Mouse (Mus musculus) left cerebral cortex, adult 18-20 months (tissue): ENCODE results near the gene Prkag2. TPM values are rescaled to one million over a fixed set of nuclear protein-coding genes. Genes with fewer than 3 reads are reported as not detected.

Experiments used
- DNase-seq, 2 experiments: peaks; one replicate each; pipeline ENCODE4 v3.0.0; 2021 to 2022; ENCODE audit warnings: low spot score in 2 of 2, mixed read lengths in 1 of 2
- total RNA-seq, 2 experiments: library from RNA; stranded (reverse); gene quantifications; 2 replicates each; pipeline ENCODE4 v1.2.3; 2021

Prkag2 gene
- total RNA-seq, 2 experiments from 2014 or later, result 119 TPM

GRCm38 (mm10) chr5:25053971-25054658 is 46.3 kb downstream of the Prkag2 start:
- DNase-seq, result peak; percentile 61 to 73

- DNase-seq, result no peak
Measured at GRCm38 (mm10) chr5:25050827-25051226, 49.6 kb downstream of the Prkag2 start.

DNA sequence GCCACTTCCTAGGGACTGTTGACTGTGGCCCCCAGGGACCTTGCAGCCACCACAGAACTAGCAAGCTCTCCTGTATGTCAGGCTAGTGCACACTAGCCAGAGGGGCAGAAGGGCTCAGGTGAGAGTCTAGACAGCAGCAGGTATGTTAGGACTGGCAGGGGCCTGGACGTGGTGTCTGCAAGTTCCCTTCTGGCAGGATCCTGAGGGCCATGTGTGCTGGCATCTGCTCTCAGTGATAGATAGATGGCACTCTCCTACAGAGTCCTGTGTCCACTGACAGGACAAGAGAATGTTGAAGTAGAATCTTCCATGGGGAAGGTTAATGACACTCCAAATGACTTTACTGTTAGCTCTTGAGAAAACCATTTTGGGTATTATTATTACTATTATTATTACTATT is 52.8 kb downstream of the Prkag2 start:
- no peak for DNase-seq

GRCm38 (mm10) chr5:25046762-25047161 is 53.7 kb downstream of the Prkag2 start:
- no peak for DNase-seq

DNA sequence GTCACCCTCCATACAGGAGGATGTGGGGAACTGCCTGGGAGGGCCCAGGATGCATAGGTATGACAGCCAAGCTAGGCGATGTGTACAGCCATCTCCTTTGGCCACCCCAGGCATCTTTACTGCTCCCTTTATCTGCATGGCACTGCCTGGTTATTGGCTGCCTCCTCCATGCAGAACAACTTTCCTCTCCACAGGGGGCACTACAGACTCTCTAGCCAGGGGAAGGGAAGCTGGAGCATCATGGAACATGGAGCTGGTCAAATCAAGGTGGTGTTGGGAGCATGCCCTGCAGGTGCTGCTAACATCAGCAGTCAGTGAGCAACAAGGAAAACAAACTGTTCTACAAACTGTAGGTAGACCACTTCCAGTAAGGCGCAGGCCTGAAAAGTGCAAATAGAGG is 56.4 kb downstream of the Prkag2 start:
- DNase-seq, result no peak

DNA sequence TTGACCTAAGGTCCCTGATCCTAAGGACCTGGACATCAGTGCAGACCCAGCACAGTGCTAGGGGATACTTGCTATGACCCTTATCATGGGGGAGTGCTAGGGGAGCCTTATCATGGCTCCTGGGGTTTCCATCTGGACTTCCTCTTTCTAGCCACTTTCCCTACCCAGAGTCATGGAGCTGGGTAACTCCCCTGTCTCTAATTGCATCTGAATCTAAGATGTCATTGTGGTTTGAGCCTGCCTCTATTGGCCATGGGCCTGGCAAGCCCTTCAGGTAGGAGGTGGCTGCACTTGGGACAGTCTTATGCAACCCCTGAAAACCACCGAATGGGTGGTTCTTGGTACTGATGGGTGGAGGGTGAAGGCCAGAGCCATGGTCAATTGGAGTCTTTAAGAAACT is 58.5 kb downstream of the Prkag2 start:
- no peak for DNase-seq

DNA sequence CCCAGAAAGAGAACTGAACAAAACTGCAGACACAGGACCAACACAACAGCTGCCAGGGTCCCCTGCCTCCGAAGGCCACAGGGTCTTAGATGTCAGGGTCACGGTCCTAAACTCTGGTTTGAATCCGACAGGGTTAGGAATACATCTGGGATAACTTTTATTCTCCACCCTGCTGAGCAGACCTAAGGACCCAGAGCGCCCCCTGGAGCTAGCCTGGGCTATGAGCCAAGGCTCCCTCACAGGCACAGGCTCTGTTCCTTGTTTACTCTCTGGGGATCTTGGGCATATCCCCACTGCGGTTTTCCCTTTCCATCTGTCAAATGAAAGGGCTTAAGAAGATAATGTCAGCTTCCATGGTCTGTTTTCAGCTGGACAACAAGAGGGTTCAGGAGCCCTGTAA is 59.1 kb downstream of the Prkag2 start:
- DNase-seq, result no peak

GRCm38 (mm10) chr5:25040903-25041302 is 59.5 kb downstream of the Prkag2 start:
- DNase-seq, result no peak

GRCm38 (mm10) chr5:25038827-25039226 is 61.6 kb downstream of the Prkag2 start:
- DNase-seq, result no peak

DNA sequence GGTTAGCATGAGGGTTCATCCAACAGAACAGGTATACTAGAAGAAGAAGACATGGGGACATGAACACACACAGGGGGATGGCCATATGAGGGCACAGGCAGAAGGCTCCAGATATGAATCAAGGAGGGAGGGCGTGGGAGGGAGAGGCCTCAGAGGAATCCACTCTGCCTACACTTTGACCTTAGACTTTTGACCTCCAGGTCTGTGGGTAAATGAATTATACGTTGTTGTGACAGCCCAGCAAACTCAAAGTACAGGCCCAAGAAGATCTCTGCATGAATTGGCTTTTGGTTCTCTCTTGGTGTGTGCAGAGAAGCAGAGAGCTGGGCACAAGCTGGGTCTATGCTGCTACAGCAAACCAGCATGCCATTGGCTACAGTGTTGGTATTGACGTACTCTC is 65.1 kb downstream of the Prkag2 start:
- no peak for DNase-seq

DNA sequence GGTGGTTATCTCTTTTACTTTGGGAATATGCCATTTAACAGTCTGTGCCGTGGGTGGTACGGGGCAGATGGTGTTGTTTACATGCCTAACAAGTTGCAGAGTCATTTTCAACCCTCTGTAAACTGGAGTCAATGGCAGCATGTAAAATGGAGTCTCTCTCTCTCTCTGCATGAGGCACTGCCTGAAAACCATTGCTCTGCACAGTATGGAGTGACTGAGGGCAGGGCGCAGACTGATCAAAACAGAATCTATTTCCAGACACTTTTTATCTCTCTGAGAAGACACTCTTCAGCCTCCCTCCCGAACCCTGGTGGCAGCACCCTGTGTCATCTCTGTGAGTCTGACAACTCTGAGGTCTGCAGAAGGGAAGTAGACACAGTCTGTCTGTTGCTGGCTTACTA is 69.0 kb downstream of the Prkag2 start:
- peak; percentile 62 to 67 for DNase-seq

GRCm38 (mm10) chr5:25031037-25031436 is 69.4 kb downstream of the Prkag2 start:
- DNase-seq, result no peak

DNA sequence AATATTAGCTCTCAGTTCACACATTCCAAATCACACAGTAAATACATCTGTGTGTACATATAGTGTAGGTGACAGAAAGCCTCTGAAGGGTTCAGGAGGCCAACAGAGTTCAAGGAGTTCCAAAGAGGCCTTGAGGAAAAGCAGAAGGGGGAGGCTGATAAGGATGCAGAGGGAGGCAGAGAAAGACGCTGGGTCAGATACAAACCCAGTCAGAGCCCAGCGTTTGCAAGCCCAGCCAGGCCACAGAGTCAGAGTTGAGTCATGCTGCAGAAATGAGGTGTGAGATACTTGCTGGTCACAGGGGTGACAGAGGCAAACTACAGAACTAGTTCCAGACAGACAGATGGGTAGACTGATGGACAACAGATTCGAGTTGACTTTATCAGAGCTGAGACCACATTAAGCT is 70.2 kb downstream of the Prkag2 start:
- DNase-seq, result no peak

DNA sequence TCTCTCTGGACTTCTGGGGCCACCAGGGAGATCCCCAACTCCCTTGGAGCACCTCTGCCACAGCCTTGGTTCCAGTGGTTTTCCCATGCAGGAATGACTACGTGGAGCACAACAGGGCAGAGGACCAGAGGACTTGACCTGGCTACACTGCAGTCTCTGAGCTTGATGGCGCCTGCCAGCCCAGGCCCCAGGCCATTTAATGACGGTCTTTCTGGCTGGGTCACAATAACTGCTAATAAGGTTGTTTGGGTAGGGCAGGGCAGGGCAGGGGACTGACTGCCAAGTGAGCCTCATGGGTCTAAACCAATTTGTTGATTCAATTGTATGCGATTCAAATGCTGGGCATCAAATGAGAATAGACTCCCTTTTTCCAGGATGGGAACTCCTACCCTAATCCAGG is 72.8 kb downstream of the Prkag2 start:
- no peak for DNase-seq

DNA sequence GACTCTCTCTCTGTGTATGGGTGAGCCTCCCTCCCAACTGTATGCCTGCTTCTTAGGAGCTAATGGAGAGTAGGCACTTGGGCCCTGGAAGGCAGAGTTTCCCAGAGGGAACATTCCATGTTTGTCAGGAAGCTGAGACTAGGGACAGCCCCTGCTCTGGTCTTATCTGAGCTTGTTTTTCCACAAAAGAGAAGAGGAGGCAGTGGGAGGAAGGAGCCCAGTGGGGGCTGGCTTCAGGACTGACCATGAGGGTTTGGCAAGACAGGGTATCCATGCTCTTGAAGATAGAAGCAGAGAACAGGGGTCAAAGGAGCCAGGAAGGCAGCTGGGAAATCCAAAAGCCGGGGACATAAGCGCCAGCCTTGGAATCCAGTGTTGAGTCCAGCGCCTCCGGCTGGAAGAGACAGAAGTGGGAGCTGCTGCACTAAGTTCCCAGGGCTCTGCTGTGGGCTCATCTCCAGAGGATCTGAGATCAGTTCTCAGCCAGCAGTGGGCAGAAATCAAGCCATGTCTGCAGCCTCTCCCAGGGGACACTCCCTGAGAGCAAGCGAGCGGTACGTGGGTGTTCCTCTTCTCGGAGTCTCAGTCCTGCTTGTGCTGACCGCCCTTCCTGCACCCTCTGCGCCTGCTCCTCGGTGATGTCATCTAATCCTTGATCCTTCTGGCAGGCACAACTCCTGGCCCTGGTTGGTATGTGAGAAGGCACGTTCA is 75.0 kb downstream of the Prkag2 start:
- DNase-seq, result peak; percentile 39 to 57

GRCm38 (mm10) chr5:25022904-25023303 is 77.5 kb downstream of the Prkag2 start:
- peak; percentile 55 to 72 for DNase-seq

- DNase-seq, result no peak
Measured at GRCm38 (mm10) chr5:25019221-25019620, 81.2 kb downstream of the Prkag2 start.

DNA sequence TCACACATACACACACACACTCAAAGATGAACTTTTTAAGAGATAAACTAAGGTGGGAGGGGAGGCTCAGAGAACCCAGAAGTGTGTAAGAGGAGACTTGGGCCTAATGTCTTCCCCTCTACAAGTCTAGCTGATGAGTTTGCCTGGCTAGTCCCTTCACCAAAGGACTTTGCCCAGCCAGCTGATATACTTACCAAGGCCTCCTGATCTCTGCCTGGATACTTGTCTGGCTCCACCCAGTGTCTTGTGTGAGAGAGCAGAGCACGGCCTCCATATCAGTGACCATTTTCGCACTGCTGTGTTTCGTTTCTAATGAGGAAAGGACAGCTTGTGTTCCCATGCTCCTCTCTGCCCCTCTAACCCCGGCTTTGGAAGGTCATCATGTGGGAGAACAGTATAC is 88.3 kb downstream of the Prkag2 start:
- DNase-seq, result no peak

GRCm38 (mm10) chr5:25011019-25011485 is 89.4 kb downstream of the Prkag2 start:
- peak; percentile 81 to 88 for DNase-seq

DNA sequence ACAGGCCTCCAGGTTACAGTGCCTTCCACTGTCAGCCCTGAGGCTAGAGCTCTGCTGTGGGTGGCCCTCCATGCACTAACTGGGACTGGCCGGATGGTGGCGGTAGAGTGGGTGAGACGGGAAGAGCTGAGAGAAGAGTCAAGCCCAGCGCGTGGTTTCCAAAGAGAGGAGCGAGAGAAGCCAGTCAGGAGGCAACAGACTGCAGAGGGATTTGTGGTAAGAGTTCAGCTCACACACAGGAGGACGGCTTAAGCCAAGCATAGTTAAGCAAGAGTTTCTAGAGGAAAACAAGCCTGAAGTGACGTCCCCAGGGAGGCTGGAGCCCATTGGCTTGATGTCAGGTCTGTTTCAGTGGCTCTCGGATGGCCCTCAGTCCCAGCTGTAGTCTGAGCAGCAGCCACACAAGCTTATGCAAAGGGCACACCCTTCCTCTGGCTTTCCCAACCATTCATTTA is 90.0 kb downstream of the Prkag2 start:
- peak; percentile 90 to 94 for DNase-seq

GRCm38 (mm10) chr5:25009770-25010169 is 90.7 kb downstream of the Prkag2 start:
- no peak for DNase-seq

DNA sequence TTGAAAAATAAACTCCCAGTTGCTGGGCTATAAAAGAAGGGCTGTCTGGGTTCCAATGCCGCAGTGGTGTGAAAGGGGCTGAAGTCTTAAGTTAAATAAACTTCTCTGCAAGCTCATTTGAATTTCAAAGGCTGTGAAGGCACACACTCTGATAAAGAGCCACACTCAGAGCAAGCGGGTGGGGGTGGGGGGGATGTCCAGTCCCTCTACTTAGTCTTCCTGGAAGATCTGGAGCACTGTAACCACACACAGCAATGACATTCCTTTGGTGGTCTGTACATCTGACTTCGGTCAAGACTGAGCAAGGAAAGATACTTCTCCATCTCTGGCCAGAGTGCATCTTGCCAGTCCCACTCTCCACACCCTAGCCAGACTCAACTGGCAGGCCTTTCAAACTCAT is 91.5 kb downstream of the Prkag2 start:
- no peak for DNase-seq

GRCm38 (mm10) chr5:25006848-25007247 is 93.6 kb downstream of the Prkag2 start:
- peak; percentile 88 to 91 for DNase-seq
